Mouse (Mus musculus): ENCODE measurements around the gene Tdrd9.
"Not testable (repeated sequence)": the region's sequence is repeated elsewhere in the genome, so short reads cannot be mapped to it uniquely, and the experiment has no call there.

Tdrd9 gene

GRCm38 (mm10) chr12:111971231-111971686 lies at the start of gene Tdrd9:
Gene Tdrd9 (plus strand): TSS chr12:111971559.
- no peak for DNase-seq

GRCm38 (mm10) chr12:111923117-111923516 lies 48.2 kb upstream of the Tdrd9 start:
- DNase-seq, result no peak

- DNase-seq, result no peak
These were observed 44.0 kb upstream of the Tdrd9 start for GRCm38 (mm10) chr12:111927338-111927737.

GRCm38 (mm10) chr12:111928411-111928966 lies 42.9 kb upstream of the Tdrd9 start:
- no peak for DNase-seq

GRCm38 (mm10) chr12:111931411-111932025 lies 39.8 kb upstream of the Tdrd9 start:
- DNase-seq, result no peak

GRCm38 (mm10) chr12:111932513-111932912 lies 38.8 kb upstream of the Tdrd9 start:
- no peak for DNase-seq

- no peak for DNase-seq
These were observed 38.2 kb upstream of the Tdrd9 start for GRCm38 (mm10) chr12:111933032-111933704.

- no peak for DNase-seq
These were observed 37.4 kb upstream of the Tdrd9 start for GRCm38 (mm10) chr12:111933971-111934370.

- DNase-seq, result no peak
These were observed 34.4 kb upstream of the Tdrd9 start for GRCm38 (mm10) chr12:111936706-111937550.

- no peak for DNase-seq
These were observed 32.7 kb upstream of the Tdrd9 start for GRCm38 (mm10) chr12:111938623-111939177.

- DNase-seq, result no peak
These were observed 27.8 kb upstream of the Tdrd9 start for GRCm38 (mm10) chr12:111943421-111944064.

GRCm38 (mm10) chr12:111944065-111944987 lies 27.0 kb upstream of the Tdrd9 start:
- peak; percentile 24 for DNase-seq

GRCm38 (mm10) chr12:111945115-111945514 lies 26.2 kb upstream of the Tdrd9 start:
- DNase-seq, result no peak

- DNase-seq, result not testable (repeated sequence)
These were observed 25.3 kb upstream of the Tdrd9 start for GRCm38 (mm10) chr12:111945765-111946655.

- DNase-seq, result peak; percentile 48
These were observed 24.6 kb upstream of the Tdrd9 start for GRCm38 (mm10) chr12:111946716-111947115.

GRCm38 (mm10) chr12:111950486-111950885 lies 20.9 kb upstream of the Tdrd9 start:
- no peak for DNase-seq

- DNase-seq, result no peak
These were observed 19.7 kb upstream of the Tdrd9 start for GRCm38 (mm10) chr12:111951701-111952100.

GRCm38 (mm10) chr12:111956173-111956572 lies 15.2 kb upstream of the Tdrd9 start:
- no peak for DNase-seq

- peak; percentile 86 for DNase-seq
These were observed 13.1 kb upstream of the Tdrd9 start for GRCm38 (mm10) chr12:111958101-111958865.

All from thymus, postnatal 4 days (tissue).